14 mouse cellular contexts compared by ENCODE assay signal in the genomic region with DNA sequence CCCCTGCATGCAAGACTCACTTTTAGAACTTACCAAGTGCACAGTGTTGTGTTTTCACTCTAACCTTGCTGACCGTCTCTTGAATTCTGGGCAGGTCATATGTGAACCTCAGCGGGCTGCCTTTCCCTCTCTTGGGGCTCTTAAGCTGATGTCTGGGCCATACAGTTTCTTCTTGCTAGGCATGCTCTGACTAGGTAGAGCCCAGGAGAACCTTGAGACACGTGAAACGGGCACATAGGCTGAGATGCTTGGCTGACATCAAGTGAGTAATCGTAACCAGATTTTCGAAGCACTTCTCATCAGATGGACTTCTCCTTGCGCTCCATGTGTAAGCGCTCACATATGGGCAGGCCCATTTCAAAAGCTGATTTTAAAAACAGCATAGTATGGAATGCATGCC.
"Had no signal": no experiment of that assay in that cellular context is flagged by ENCODE, and none has a peak within 500 bp of the region (broad histone marks: within the 10 kb centered on the region; RNA-seq: fewer than 3 reads in every experiment).

No protein-coding gene starts in this region.

- H3K9me3 ChIP-seq: midbrain, embryonic 10.5 days; neural tube, embryonic 15.5 days had no signal

- H3K4me2 ChIP-seq: neural tube, embryonic 15.5 days had no signal

- DNase-seq: kidney, adult 8-10 months; kidney, postnatal 25 days; layer of hippocampus, adult 9-11 months; left cerebral cortex, postnatal 4 days; lung, adult 2 months; lung, postnatal 4 days; midbrain, embryonic 14.5 days; right cerebral cortex, adult 18-20 months; right cerebral cortex, postnatal 25 days; thymus, postnatal 36 days had no signal

- H3K27me3 ChIP-seq: neural tube, embryonic 15.5 days had no signal

- H3K36me3 ChIP-seq: midbrain, embryonic 10.5 days; neural tube, embryonic 15.5 days had no signal

- H3K4me3 ChIP-seq: midbrain, embryonic 10.5 days; myocyte; neural tube, embryonic 15.5 days had no signal

- H3K27ac ChIP-seq: liver, embryonic 14.5 days; midbrain, embryonic 10.5 days; neural tube, embryonic 15.5 days had no signal

- H3K4me1 ChIP-seq: midbrain, embryonic 10.5 days; neural tube, embryonic 15.5 days had no signal

- H3K9ac ChIP-seq: liver, embryonic 14.5 days; neural tube, embryonic 15.5 days had no signal
